Mouse (Mus musculus) spleen, adult 18-20 months (tissue): ENCODE measurements around the gene Mis18a.

Experiments used
- DNase-seq, 2 experiments: peaks; one replicate each; pipeline ENCODE4 v3.0.0; 2022; ENCODE audit warnings: mixed read lengths in 2 of 2

The Mis18a gene

GRCm38 (mm10) chr16:90727233-90728115 is at the start of gene Mis18a:
Mis18a (minus strand) TSS chr16:90727404.
- DNase-seq = peak; percentile 92 to 95

DNA sequence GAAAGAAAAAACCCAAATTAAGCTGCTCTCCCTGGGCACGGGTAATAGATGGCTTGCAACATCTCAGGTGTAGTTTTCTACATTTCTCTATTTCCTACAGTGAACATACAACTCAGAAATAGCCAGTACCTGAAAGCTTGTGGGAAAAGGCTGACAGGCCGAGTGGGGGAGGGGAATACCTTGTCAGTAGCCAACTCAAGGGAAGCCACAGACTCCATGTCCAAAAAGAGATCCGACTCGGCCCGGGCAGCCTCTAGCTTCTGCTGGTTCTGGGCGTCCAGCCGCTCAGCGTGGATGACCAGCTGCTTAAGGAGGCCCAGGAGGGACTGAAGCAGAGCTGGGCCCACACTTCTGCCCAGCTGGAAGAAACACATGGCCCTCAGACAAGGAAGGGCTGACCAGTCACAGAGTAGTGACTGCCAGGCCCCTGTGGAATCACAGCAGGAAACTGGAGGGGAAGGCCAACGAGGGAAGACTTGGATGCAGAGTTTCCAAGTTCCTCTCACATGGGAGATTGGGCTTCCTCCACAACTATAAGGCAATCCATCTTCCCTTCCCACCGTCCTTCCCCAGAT is 48.8 kb upstream of the Mis18a start:
- no peak for DNase-seq

DNA sequence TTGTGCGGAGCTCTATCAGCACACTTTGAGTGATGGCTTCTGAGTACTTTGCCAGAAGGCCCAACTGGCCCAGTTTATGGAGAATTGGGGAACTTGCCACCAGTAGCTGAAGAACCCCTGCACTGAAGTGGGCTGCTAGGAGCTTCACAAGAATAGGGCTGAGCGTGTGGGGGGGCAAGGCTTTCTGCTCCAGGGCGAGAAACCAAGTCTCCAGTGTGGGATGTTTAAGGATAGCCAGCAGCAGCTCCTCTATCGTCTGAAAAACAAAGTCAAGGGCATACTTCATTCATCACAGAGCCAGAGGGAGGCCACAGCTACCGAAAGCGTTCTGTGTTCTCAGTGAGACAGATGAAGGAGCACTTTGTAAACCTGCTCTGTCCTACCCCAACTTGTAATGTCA is 47.4 kb upstream of the Mis18a start:
- DNase-seq = no peak

- DNase-seq = no peak
These were observed 47.0 kb upstream of the Mis18a start for GRCm38 (mm10) chr16:90774216-90774615.

GRCm38 (mm10) chr16:90766919-90767454 is 39.8 kb upstream of the Mis18a start:
- no peak for DNase-seq

DNA sequence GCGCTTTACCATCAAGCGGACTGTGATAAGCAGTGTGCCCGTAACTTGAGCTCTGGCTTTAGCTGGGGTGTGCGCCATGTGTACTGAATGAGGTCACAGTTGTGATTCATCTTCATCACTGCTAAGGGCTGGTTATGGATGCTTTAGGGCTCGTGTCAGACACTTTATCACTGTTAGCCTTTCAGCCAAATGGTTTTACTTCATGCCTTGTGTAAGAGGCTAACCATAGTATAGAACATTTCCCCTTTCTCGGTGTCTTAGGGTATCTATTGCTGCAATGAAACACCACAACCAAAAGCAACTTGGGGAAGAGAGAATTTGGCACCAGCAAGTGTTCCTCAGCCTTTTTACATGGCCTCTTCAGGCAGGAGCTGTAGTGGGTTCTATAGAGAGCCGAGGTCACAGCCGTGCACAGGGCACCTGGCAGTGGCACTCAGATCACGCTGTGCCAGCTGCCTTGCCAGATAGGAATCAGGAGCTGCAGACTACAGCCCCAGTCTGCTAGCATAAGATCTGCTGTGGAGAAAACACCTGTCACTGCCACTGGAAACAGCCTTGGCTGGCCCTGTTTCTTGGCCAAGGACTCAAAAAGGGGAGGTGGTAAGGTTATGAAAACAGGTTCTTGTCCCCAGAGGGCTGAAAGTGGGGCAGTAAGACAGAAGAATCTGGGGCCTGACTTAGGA is 38.1 kb upstream of the Mis18a start:
- DNase-seq = no peak

DNA sequence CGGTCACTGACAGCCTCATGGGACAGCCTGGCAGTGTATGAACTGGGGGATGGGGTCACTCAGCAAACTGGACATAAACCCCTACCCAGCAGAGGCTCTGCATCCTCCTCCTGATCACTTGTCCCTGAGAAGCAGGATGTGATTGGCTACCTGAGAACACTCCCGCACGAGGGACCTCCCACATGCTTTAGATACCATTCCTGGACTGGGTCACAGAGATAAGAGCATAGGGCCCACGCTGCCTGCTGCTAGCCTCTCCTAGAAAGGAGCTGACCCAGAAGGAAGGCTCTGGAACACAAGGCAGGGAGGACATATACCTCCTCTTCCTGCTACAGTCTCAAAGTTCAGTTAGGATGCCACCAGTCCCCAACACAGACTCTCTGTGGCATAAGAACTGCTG is 33.3 kb upstream of the Mis18a start:
- no peak for DNase-seq

- no peak for DNase-seq
These were observed 32.1 kb upstream of the Mis18a start for GRCm38 (mm10) chr16:90759335-90759734.

GRCm38 (mm10) chr16:90753386-90753941 is 26.3 kb upstream of the Mis18a start:
- DNase-seq = no peak

DNA sequence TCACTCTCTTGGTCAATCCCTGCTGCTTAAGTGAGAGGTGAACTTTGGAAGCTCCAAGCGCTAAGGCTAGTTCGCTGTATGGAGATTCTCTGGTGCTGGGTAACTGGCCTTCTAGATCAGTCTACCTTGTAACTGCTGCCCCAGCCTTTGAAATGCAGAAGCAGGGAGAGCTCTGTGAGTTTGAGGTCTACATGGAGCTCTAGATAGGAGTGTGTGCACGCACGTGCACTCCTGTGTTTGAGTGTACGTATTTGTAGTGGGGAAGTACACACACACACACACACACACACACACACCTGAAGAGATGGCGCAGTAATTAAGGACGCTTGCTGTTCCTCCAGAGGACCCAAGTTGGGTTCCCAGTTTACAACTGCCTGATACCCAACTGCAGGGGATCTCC is 21.0 kb upstream of the Mis18a start:
- DNase-seq = no peak

DNA sequence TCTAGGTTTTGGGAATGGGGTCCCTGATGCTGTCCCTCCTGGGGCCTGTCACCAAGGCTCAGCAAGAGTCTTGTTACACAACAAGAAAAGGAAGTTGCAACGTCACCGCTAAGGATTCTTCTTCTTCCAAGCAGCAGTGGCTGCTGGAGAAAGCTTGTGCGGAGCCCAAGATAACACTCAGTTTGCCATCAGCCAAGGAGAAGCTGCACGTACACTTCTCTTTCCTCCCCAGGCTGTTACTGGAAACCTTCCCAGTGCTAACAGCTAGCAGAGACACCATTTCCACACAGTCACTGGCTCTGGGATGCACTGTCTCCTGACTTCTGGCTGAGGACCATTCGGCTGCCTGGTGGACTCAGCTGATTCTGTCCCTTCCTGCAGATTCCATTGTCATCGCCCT is 19.9 kb upstream of the Mis18a start:
- DNase-seq = no peak

- no peak for DNase-seq
These were observed 11.1 kb upstream of the Mis18a start, which contains the start of gene Mrap for GRCm38 (mm10) chr16:90738092-90738956. Mrap (plus strand) TSS chr16:90738207.

DNA sequence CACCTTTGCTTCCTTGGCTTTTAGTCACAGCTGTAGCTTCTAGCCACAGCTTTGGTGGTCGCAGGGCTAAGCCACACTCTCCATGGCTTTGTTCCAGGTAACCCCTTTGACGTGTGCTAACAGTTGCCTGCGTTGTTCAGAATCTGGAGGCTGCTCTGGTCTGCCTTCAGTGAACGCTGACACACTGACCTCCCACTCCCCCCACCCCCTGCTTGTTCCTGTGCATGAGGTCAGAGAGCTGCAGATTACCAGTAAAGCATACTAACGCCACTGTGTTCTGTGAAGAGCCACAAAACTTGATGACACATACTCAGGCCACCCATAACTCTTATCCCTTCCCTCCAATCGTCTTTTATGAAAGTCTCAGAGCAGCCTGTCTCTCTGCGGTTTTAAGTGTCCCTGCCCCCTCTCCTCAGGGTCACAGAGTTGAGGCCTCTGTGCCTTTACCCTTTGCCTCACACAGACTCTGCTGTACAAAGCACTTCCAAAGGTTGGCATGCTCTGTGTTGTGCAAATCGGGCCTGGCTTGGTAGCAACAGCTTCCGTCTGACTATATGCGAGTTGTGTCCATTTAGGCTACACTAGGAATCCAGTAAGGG is 9.6 kb upstream of the Mis18a start:
- DNase-seq = no peak

DNA sequence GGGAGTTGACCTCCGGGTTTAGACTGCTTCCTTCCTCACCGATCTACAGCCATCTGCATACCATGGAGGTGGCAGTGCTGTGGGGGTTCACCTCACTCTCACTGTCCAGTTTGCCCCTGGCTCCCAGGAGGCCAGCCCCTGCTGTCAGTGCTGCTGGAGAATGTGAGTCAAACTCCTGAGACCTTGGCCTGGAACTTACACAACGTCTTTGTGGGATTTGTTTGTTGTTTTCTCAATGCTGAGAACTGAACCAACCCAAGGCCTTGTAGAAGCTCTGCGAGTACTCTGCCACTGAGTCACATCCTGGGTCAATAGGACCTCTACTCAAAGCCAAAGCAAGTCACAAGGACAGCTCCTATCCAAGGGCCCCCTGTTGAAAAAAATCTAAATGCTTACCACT is 8.4 kb upstream of the Mis18a start:
- no peak for DNase-seq

- no peak for DNase-seq
These were observed 490 bp downstream of the Mis18a start for GRCm38 (mm10) chr16:90726600-90727227.

DNA sequence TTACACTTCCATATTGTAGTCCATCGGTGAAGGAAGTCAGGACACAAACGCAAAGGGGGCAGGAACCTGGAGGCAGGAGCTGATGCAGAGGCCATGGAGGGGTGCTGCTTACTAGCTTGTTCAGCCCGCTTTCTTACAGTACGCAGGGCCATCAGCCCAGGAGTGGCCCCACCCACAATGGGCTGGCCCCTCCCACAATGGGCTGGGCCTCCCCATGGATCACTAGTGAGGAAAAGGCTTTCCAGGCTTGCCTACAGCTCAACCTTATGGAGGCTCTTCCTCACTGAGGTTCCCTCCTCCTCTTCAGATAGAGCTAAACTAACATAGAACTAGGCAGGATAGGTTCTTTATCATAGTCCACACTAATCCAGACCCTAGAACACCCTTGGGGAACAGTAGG is 3.2 kb downstream of the Mis18a start:
- DNase-seq = no peak

GRCm38 (mm10) chr16:90710313-90710712 is 16.9 kb downstream of the Mis18a start:
- DNase-seq = no peak

- no peak for DNase-seq
These were observed 17.4 kb downstream of the Mis18a start for GRCm38 (mm10) chr16:90709711-90710289.

DNA sequence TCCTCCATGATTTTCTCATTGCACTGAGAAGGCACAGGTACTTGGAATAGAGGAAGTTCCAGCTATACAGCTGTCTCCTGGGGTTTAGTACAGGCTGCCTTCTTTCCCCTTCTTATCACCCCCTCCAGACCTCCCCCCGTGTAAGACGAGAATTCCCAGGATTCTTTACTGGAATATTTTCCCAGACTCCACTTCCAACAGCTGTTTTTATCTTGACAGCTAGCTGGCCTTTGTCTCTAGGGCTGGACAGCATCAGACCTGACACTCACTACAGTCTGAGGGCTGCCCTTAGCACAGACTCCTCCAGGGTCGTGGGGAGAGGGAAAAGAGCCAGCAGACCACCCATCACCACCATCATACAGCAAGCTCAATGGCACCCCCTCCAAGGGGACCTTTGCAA is 20.9 kb downstream of the Mis18a start:
- no peak for DNase-seq

GRCm38 (mm10) chr16:90704161-90704825 is 22.9 kb downstream of the Mis18a start:
- DNase-seq = no peak
